19 mouse cellular contexts compared by ENCODE assay signal in the genomic region with DNA sequence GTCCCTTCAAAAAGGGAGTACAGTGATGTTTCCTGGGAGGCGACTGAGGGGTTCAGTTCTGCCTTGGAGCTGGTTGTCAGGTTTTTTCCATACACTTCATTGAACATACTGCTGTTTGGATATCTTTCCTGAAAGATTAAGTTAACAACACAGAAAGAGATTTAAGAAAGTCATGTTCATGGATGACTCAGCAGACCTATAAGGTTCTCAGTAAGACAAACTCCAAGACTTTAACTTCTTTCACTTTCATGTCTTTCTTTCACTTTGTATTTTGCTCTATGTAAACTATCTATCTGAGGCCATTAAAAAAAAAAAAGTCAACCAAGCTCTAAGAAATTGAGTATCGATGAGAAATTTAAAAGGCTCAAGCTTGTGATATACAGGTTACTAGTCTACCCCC.
"Had no signal": no experiment of that assay in that cellular context is flagged by ENCODE, and none has a peak within 500 bp of the region (broad histone marks: within the 10 kb centered on the region; RNA-seq: fewer than 3 reads in every experiment).

No protein-coding gene starts in this region.

- ATAC-seq: liver, postnatal 0 days; midbrain, embryonic 16.5 days had no signal

- H3K27me3 ChIP-seq: midbrain, embryonic 12.5 days; neural tube, embryonic 13.5 days; neural tube, embryonic 15.5 days had no signal

- H3K27ac ChIP-seq: midbrain, embryonic 10.5 days; midbrain, embryonic 12.5 days; neural tube, embryonic 13.5 days; neural tube, embryonic 15.5 days had no signal

- H3K9me3 ChIP-seq: midbrain, embryonic 10.5 days; midbrain, embryonic 12.5 days; neural tube, embryonic 13.5 days; neural tube, embryonic 15.5 days had no signal

- H3K4me3 ChIP-seq: midbrain, embryonic 10.5 days; midbrain, embryonic 12.5 days; myocyte; neural tube, embryonic 13.5 days; neural tube, embryonic 15.5 days had no signal

- H3K4me1 ChIP-seq: midbrain, embryonic 10.5 days; midbrain, embryonic 12.5 days; neural tube, embryonic 13.5 days; neural tube, embryonic 15.5 days had no signal

- DNase-seq: liver, postnatal 0 days; lung, embryonic 14.5 days; lung, postnatal 10 days; lung, postnatal 4 days; midbrain, embryonic 14.5 days; retina, postnatal 1 day; right cerebral cortex, adult 18-20 months; right cerebral cortex, postnatal 25 days; right cerebral cortex, postnatal 4 days; spleen, adult 18-20 months; thymus, adult 18-20 months; thymus, postnatal 14 days; thymus, postnatal 36 days had no signal
